Comparison of ENCODE assay signal across 18 mouse cellular contexts in genomic region chr8:110655827-110656226, GRCm38 (mm10). TPM values are rescaled to one million over a fixed set of nuclear protein-coding genes. Genes with fewer than 3 reads are reported as not detected.
DNase-seq lines count a peak whose midpoint lies in the region; TF ChIP-seq lines count a peak whose summit lies in the region.
"Had no signal": no experiment of that assay in that cellular context is flagged by ENCODE, and none has a peak within 500 bp of the region (broad histone marks: within the 10 kb centered on the region; RNA-seq: fewer than 3 reads in every experiment).

No protein-coding gene starts in this region.

- TF ChIP-seq CTCF in gastrocnemius, adult 2 months (IDR thresholded peaks at IDR 0.05): no peak

- no peak overlapping the region for H3K4me3 ChIP-seq in gastrocnemius, adult 2 months
- H3K4me3 ChIP-seq: heart, adult 2 months; left cerebral cortex, adult 2 months; limb, embryonic 10.5 days had no signal

- peak; percentile 56 for DNase-seq in cerebellum, adult 11-12 months
- DNase-seq in cerebellum, adult 11 months: no peak
- DNase-seq in gastrocnemius, adult 2 months: peak; percentile 9
- DNase-seq in gastrocnemius, postnatal 10 days: no peak
- DNase-seq in R1 (ENCODE audit: low read depth, low spot score): peak; percentile 16
- DNase-seq in cerebellum, postnatal 10 days: peak; percentile 70 to 73
- no peak for DNase-seq in right cerebral cortex, postnatal 36 days (ENCODE audit: low spot score in 2 of 2)
- no peak for DNase-seq in ovary, postnatal 14 days (ENCODE audit: low spot score)
- DNase-seq: adrenal gland, postnatal 25 days; heart, adult 2 months; heart, postnatal 36 days; kidney, adult 18-20 months; kidney, postnatal 14 days; liver, postnatal 0 days; lung, postnatal 14 days; thymus, postnatal 14 days had no signal

- intact Hi-C loops in gastrocnemius, adult 2 months (cut with DNase I): no loop called here

- H3K27ac ChIP-seq in gastrocnemius, adult 2 months: peak overlapping the region; percentile 72; the same call in 1 of the 2 replicates
- H3K27ac ChIP-seq: heart, adult 2 months; left cerebral cortex, adult 2 months; limb, embryonic 10.5 days had no signal

RNA-seq across cellular contexts. Expression of gene Vac14, which starts 37.4 kb away (rescaled TPM):
- 10 to 100 TPM; 15.6 to 18.2 TPM for total RNA-seq in gastrocnemius, adult 2 months (2021)
- total RNA-seq in gastrocnemius, postnatal 10 days (2021): 10 to 100 TPM; 16.1 to 18.7 TPM

Comparison
In these comparisons a context has a peak if more than half of its experiments do, and no peak if none do; other contexts are left out.
1. DNase-seq: peak in cerebellum, adult 11-12 months (single experiment), gastrocnemius, adult 2 months (single experiment), R1 (single experiment) and cerebellum, postnatal 10 days (2 of 2); none in cerebellum, adult 11 months (single experiment), gastrocnemius, postnatal 10 days (single experiment), right cerebral cortex, postnatal 36 days (0 of 2) and ovary, postnatal 14 days (single experiment).